Mouse (Mus musculus) lung, embryonic 16.5 days (tissue): ENCODE results near the gene Carmil3. TPM values are rescaled to one million over a fixed set of nuclear protein-coding genes. Genes with fewer than 3 reads are reported as not detected.

Experiments used
- ATAC-seq: fragments of 200-750 bp; cut with Nextera tagmentation; 2 replicates; pipeline ENCODE4 v1.8.0; 2017; ENCODE audit warnings: low read depth, mild to moderate bottlenecking, moderate library complexity
- H3K27ac ChIP-seq: fragments of 300-500 bp; sonication (generic); 2 replicates; pipeline ENCODE4 v1.5.1; 2014; ENCODE audit warnings: mild to moderate bottlenecking, control low read depth, low read length
- H3K27me3 ChIP-seq: fragments of 300-500 bp; sonication (generic); 2 replicates; pipeline ENCODE4 v1.6.1; 2014; ENCODE audit warnings: low read depth, low read length, mixed read lengths; ENCODE audit not compliant: control insufficient read depth, insufficient read depth
- H3K36me3 ChIP-seq: fragments of 300-500 bp; sonication (generic); 2 replicates; pipeline ENCODE4 v1.6.1; 2014; ENCODE audit warnings: low read length; ENCODE audit not compliant: control insufficient read depth, insufficient read depth
- H3K4me1 ChIP-seq: fragments of 300-500 bp; sonication (generic); replicated peaks from 2 replicates; pipeline ENCODE4 v1.6.1; 2014; ENCODE audit warnings: low read length, mixed read lengths; ENCODE audit not compliant: control insufficient read depth, insufficient read depth
- H3K4me2 ChIP-seq: fragments of 300-500 bp; sonication (generic); 2 replicates; pipeline ENCODE4 v1.6.1; 2014; ENCODE audit warnings: low read depth, low read length, control low read depth
- H3K4me3 ChIP-seq: fragments of 300-500 bp; sonication (generic); 2 replicates; pipeline ENCODE4 v1.5.1; 2014; ENCODE audit warnings: mild to moderate bottlenecking, low read length, control low read depth
- H3K9ac ChIP-seq: fragments of 300-500 bp; sonication (generic); 2 replicates; pipeline ENCODE4 v1.6.1; 2014; ENCODE audit warnings: low read length, control low read depth
- H3K9me3 ChIP-seq: fragments of 300-500 bp; sonication (generic); 2 replicates; pipeline ENCODE4 v1.6.1; 2016; ENCODE audit warnings: low read length; ENCODE audit not compliant: control insufficient read depth
- WGBS: fragments of 180-500 bp; shearing (Covaris S2); extraction: QIAGEN DNeasy Blood & Tissue Kit; methylation state at CpG from one replicate; pipeline ENCODE4 v1.1.7; 2014; 5-methylcytosine and 5-hydroxymethylcytosine counted together
- polyA plus RNA-seq: library from polyadenylated mRNA; unstranded; fragments of >200 nt; fragmentation: Nextera tagmentation; extraction: Ambion mirVana; gene quantifications from 2 replicates; pipeline ENCODE4 v1.2.1, GENCODE M21; 2015

Gene Carmil3
- polyA plus RNA-seq = 0.98 and 2.0 TPM in 2 replicates

DNA sequence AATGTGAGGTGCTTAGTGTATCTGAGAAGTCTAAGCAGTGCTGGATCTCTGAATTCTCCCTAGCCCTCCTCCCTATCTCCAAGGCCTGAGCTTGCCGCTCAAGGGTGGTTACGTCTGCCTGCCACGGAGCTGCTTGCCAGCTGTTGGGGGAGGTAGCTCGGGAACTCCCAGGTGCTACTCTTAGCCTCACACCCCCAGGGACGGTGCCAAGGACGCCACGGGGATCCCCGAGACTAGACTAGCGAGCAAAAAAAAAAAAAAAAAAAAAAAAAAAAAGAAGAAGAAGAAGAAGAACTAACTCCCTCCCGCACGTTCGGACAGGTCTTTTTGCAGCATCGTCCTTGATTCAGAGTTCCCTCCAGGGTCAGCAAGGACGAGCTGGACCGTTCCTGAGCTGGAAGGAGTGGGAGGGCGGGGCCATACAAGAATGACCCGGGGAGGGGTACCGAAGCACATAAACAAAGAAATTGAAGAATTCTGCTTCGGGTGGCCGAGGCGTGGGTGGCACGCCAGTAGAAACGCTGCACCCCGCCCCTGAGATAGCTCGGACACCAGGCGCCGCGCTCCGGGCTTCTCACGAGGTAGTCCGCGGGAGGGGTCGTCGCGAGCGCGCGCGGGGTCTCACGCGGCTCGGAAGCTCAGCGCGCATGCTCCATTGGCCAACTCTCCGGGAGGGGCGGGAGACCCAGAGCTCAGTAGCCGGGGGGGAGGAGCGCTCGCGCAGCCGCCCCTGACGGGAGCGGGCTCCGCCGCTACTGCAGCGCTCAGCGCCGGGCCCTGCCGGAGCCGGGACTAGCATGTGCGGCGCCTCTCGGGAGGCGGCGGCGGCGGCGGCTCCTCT is at the start of gene Carmil3:
Carmil3 (plus strand) TSS at position 291 of the 841 bp plus-strand sequence.
- WGBS = under 1% methylated on average over 51 of the region's 68 CpGs
- Histone ChIP-seq H3K9me3 (no peaks in the 10 kb centered on the region), H3K4me3 (peak within 1 kb of the TSS; percentile 69), H3K4me2 (peak within 1 kb of the TSS; percentile 100), H3K9ac (peak within 1 kb of the TSS; percentile 67), H3K36me3 (peaks cover 3% of the 10 kb centered on the region; the same call in 1 of the 2 replicates), H3K27me3 (no peaks in the 10 kb centered on the region), H3K27ac (peak within 1 kb of the TSS; percentile 10; the same call in 1 of the 2 replicates), H3K4me1 (peaks cover 7% of the 10 kb centered on the region)
- peak; percentile 85 for ATAC-seq

DNA sequence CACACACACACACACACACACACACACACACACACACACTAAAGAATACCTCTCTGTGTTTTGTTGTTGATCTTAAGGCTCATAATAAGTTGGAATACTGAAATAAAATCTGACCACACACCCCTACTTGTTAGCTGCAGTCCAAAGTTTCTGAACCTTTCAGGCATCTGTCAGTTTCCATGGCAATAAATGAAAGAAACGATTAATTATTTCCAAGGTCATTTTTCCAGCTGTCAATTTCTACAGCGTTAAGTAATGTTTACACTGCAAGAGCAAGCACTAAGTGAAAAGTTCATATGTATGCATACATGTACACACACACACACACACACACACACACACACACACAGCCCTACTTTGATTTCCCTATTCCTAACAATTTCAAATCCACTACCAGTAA is 32.8 kb upstream of the Carmil3 start:
- no peak overlapping the region for H3K27ac ChIP-seq
- ATAC-seq = no peak
- no peaks in the 10 kb centered on the region for H3K36me3 ChIP-seq
- H3K9me3 ChIP-seq = peaks cover 3% of the 10 kb centered on the region; the same call in 1 of the 2 replicates
- H3K4me1 ChIP-seq = no peaks in the 10 kb centered on the region
- no peak overlapping the region for H3K9ac ChIP-seq
- 46% methylated on average over 2 of the region's 2 CpGs for WGBS
- no peaks in the 10 kb centered on the region for H3K27me3 ChIP-seq
- no peak overlapping the region for H3K4me2 ChIP-seq
- H3K4me3 ChIP-seq = no peak overlapping the region

DNA sequence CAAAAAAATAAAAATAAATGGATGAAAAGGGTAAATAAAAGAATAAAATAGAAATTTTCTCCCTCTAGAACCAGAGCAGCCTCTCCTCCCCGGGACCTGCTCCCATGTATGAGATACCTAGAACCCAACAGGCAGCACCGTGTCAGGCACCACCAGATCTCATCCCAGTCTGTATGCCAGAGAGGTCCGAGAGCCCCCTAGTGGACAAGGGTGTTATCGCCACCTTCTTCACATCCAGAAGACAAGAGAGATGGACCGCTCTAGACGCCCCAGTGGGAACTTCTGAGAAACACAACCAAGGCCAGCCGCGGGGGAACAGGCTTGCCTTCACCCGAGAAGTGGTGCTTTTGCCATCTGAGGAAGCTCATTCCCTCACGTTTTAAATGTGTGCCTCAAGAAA is 32.2 kb upstream of the Carmil3 start:
- no peaks in the 10 kb centered on the region for H3K36me3 ChIP-seq
- ATAC-seq = peak; percentile 47; the same call in 1 of the 2 replicates
- H3K4me1 ChIP-seq = no peaks in the 10 kb centered on the region
- WGBS = 17% methylated on average over 10 of the region's 10 CpGs
- H3K27ac ChIP-seq = no peak overlapping the region
- H3K27me3 ChIP-seq = no peaks in the 10 kb centered on the region
- H3K9ac ChIP-seq = no peak overlapping the region
- no peak overlapping the region for H3K4me2 ChIP-seq
- H3K4me3 ChIP-seq = no peak overlapping the region
- H3K9me3 ChIP-seq = peaks cover 3% of the 10 kb centered on the region; the same call in 1 of the 2 replicates

DNA sequence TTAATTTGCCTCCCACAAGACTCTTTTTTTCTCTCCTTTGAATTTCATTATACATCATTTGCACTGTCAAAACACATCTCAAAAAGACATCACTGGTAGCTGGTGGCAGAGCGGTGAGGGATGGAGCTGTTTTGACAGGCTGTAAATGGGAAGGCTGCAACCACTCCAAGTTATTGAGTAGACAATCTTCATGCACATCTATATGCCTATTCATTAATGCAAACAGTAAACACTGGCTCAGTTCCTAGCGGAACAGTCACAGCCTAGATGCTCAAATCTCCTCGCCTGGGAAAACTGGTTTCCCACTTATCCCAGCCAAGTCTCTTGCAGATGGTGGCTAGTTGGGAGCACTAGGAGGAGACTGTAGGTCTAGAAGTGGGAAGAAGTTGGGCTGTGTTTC is 31.7 kb upstream of the Carmil3 start:
- no peak for ATAC-seq
- 62% methylated on average over 3 of the region's 3 CpGs for WGBS
- H3K27me3 ChIP-seq = no peaks in the 10 kb centered on the region
- H3K36me3 ChIP-seq = no peaks in the 10 kb centered on the region
- H3K4me3 ChIP-seq = no peak overlapping the region
- H3K9ac ChIP-seq = no peak overlapping the region
- H3K27ac ChIP-seq = no peak overlapping the region
- H3K9me3 ChIP-seq = peaks cover 3% of the 10 kb centered on the region; the same call in 1 of the 2 replicates
- H3K4me1 ChIP-seq = no peaks in the 10 kb centered on the region
- H3K4me2 ChIP-seq = no peak overlapping the region

DNA sequence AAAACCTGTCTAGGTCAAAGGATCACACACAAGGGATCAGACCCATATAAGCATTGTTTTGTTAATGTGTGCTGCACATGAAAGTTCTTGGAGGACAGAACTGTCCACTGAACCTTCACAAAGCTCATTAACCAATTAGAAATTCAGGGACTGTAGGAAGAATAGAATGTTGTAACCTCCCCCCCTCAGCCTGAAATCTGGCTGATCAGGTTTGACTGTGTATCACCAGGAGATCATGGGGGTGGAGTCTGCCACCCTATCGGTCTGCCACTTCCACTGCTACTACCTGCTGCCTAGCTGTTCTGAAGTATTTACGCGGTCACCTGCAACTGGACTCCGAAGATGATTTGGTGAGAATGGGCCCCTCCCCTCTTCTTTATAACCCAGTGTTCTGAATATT is 30.7 kb upstream of the Carmil3 start:
- no peaks in the 10 kb centered on the region for H3K36me3 ChIP-seq
- no peak overlapping the region for H3K9ac ChIP-seq
- no peak overlapping the region for H3K27ac ChIP-seq
- H3K27me3 ChIP-seq = no peaks in the 10 kb centered on the region
- H3K4me2 ChIP-seq = no peak overlapping the region
- 45% methylated on average over 4 of the region's 4 CpGs for WGBS
- no peak overlapping the region for H3K4me3 ChIP-seq
- ATAC-seq = peak; percentile 49; the same call in 1 of the 2 replicates
- H3K9me3 ChIP-seq = peaks cover 3% of the 10 kb centered on the region; the same call in 1 of the 2 replicates
- H3K4me1 ChIP-seq = no peaks in the 10 kb centered on the region

DNA sequence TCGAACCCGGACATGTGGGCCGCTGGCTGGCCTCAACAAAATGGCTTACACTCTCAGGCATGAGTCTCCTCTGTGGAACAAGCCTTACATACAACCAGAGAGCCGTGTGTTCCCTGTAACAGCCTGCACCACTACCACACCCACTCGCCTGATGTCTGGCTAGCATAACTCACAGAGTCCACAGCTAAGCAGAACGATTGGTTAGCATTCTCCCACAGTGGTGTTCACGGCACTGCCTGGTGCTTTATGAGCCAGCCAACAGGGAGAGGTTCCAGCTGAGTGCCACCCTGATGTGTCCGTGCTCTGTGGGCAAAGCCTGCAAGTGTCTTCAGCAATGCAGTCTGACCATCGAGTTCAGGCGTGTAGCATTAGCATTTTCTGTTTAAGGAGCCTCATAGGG is 30.2 kb upstream of the Carmil3 start:
- WGBS = 60% methylated on average over 10 of the region's 10 CpGs
- H3K4me1 ChIP-seq = no peaks in the 10 kb centered on the region
- no peaks in the 10 kb centered on the region for H3K36me3 ChIP-seq
- no peak overlapping the region for H3K4me2 ChIP-seq
- H3K9ac ChIP-seq = no peak overlapping the region
- no peak overlapping the region for H3K27ac ChIP-seq
- no peak for ATAC-seq
- peaks cover 3% of the 10 kb centered on the region; the same call in 1 of the 2 replicates for H3K9me3 ChIP-seq
- H3K27me3 ChIP-seq = no peaks in the 10 kb centered on the region
- H3K4me3 ChIP-seq = no peak overlapping the region

DNA sequence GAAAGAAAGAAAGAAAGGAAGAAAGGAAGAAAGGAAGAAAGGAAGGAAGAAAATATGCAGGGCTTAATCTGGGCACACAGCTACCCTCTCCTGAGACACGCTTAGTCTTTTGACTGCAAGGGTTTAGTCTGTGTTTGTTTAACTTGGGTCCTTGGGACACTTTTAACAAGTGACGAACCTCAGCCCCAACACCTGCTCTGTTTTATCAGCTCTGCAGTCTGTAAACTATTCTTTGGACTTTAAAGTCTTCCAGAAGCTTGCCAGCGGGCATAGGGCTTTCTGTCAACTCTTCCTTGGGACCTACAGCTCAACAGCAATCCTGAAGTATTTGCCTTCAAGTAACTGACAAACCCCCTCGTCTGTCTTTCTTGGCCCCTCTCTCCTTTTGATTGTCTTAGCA is 28.7 kb upstream of the Carmil3 start:
- no peak overlapping the region for H3K9ac ChIP-seq
- no peaks in the 10 kb centered on the region for H3K27me3 ChIP-seq
- no peaks in the 10 kb centered on the region for H3K4me1 ChIP-seq
- no peaks in the 10 kb centered on the region for H3K9me3 ChIP-seq
- H3K4me3 ChIP-seq = no peak overlapping the region
- no peaks in the 10 kb centered on the region for H3K36me3 ChIP-seq
- 15% methylated on average over 4 of the region's 4 CpGs for WGBS
- no peak for ATAC-seq
- H3K27ac ChIP-seq = no peak overlapping the region
- H3K4me2 ChIP-seq = no peak overlapping the region

DNA sequence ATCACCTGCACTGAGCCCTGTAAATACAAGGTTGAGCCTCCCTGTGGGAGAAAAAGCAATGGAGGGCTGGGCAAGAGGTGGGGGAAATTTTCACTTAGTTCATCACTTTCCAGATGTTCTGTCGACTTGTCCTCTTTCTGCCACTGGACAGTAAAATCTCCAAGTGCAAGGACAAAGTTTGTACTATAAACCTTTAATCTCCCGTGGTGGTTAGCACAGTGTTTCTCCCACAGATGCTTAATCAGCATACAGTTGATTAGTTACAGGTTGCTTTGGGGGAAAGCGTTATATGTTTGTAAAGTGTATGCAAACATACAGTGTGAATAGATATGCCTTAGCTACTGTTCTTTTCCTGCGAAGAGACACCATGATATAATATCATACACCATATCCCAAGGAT is 24.0 kb upstream of the Carmil3 start:
- Histone ChIP-seq H3K4me2 (no peak overlapping the region), H3K4me1 (no peaks in the 10 kb centered on the region; the same call in 1 of the 2 replicates), H3K27me3 (no peaks in the 10 kb centered on the region), H3K4me3 (no peak overlapping the region), H3K9me3 (no peaks in the 10 kb centered on the region), H3K9ac (no peak overlapping the region), H3K36me3 (no peaks in the 10 kb centered on the region), H3K27ac (no peak overlapping the region)
- 54% methylated on average over 4 of the region's 4 CpGs for WGBS
- no peak for ATAC-seq

DNA sequence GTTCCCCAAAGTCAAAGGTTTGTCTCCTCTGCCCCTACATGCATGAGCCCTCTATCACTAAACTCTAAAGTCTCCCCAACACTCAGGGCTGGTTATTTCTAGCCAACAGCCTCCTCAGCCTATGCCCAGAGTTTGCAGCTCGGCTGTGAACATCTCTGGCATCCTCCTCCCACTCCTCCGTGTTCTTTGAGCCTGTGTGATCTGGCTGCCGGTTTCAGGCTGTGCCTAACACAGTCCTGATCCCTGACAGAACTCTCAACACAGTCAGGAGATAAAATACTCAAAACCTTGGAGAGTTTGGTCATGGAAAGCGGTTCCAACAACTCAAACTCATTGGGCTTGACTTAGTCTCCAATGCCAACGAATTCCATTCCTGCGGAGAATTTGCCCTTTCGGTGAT is 23.3 kb upstream of the Carmil3 start:
- H3K4me3 ChIP-seq = no peak overlapping the region
- no peaks in the 10 kb centered on the region for H3K27me3 ChIP-seq
- H3K27ac ChIP-seq = no peak overlapping the region
- no peaks in the 10 kb centered on the region for H3K36me3 ChIP-seq
- H3K4me2 ChIP-seq = no peak overlapping the region
- no peaks in the 10 kb centered on the region for H3K9me3 ChIP-seq
- no peaks in the 10 kb centered on the region; the same call in 1 of the 2 replicates for H3K4me1 ChIP-seq
- WGBS = 62% methylated on average over 7 of the region's 7 CpGs
- H3K9ac ChIP-seq = no peak overlapping the region
- no peak; the same call in 1 of the 2 replicates for ATAC-seq
